Mouse (Mus musculus) heart, adult 2 months (tissue): ENCODE measurements around the gene Gpd1.

ENCODE experiments used
- CTCF ChIP-seq: fragments of 200-600 bp; IDR thresholded peaks from 2 replicates; pipeline ENCODE4 v1.8.1; 2022; ENCODE audit warnings: antibody characterized with exemption, mild to moderate bottlenecking, moderate library complexity
- POLR2A ChIP-seq: fragments of 200-500 bp; IDR thresholded peaks from 2 replicates; pipeline ENCODE4 v1.6.1; 2011; ENCODE audit warnings: mild to moderate bottlenecking, low read depth, low read length, control low read depth; ENCODE audit not compliant: insufficient read depth

DNA sequence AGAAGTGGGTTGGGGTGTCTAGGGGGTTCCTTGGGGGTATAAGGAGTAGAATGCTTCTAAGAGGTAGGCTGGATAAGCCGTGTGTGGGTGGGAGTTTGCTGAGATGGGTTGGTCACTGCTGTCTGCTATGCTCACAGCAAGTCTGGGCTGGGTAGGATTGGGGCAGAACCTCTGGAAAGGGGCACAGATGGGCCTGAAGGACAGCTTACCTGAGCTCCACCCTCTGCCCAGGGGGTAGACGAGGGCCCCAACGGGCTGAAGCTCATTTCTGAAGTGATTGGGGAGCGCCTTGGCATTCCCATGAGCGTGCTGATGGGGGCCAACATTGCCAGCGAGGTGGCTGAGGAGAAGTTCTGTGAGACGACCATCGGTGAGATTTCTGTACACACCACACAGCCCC is 2.5 kb downstream of the Gpd1 start:
- TF ChIP-seq CTCF (no peak), POLR2A (no peak)
